Mouse (Mus musculus) kidney, postnatal 14 days (tissue): ENCODE measurements at regions not wholly inside any gene's neighbourhood (a gene's known extent, or its start where the extent isn't known, plus 50 kb on each side); places are given as distances from the start of the nearest gene placed in this dataset.

Source experiments
- DNase-seq: peaks from one replicate; pipeline ENCODE4 v3.0.0; 2022; ENCODE audit warnings: mixed read lengths

DNA sequence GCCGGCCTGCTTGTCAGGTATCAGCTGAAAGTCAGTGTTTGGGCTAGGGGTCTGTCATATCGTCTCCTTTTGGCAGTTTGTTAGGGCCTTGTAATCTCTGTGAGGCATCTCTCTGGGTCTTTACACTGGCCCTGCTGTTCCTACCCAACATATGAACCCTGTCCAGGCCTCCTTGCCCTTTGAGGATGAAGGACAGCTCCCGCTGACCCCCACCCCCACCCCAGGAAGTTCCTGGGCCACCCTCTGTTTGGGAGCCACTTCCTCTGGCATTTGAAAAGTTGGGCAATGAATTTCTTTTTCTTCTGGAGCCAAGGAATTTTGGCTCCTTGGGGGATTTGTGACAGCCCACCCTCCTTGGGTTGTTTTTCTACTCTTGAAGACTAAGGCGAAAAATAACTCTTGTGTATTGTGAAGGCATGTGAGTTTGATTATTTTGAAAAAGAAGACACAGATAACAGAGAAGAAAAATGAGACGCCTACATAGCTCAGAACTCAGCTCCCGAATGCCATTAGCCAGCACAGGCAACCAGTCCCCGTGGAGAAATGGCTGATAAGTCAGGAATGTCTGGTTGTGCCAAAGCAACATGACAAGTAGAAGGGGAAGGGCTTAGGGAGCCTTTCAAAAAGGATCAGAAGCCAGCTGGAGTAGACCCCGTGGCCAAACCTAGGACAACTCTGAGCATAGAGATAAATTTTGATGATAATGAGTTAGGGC, 249.5 kb downstream of the Gm49356 start:
- no peak for DNase-seq

DNA sequence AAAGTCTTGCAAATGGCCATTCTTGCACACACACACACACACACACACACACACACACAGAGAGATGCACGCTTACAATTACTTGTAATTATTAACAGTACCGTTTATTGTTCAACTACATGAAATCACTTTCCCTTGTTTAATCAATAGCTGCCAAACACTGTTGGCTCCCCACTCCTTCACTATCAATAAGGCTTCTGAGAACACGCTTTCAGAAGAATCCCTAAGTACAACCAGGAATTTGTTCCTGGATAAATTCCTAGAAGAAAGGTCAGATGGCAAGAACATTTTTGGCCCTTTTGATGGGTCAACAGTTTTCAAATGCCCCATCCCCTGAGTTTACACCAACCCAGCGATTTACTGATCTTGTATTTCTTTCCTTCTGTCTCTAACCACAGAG, 252.5 kb downstream of the Gm49356 start:
- no peak for DNase-seq

DNA sequence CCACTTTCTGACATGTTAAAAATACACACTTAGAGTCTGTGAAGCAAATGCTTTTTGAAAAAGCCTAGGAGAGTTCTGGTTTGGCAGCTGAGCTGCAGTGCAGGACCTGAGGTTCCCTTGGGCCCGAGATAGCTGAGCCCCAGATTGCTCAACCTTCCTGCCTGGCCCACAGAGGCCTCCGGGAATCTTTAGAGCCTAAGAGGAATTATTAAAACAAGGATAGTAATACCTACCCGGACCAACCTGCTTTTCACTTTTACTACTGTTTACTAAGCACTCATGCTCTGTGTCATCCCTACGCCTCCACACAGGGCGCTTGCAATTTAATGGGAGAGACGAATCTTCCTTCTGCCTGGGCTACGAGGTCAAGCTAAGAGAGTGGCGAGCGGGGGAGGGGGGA, 253.4 kb downstream of the Gm49356 start:
- DNase-seq, result no peak

DNA sequence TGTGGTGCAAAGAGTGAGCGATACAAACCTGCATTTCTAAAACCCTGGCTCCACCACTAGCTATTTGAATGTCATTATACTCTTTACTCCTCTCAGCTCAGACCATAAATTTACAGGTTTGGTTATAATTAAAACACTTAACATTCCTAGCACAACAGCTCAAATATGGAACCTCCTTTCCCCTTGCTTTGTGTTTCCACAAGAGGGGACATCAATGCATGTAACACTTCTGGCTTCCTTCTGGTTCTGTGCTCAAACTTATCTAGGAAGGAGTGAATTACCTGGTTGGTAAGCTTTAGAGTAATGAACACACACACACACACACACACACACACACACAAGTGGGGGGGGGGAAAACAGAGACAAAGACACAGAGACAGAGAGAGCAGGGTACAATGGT, 254.8 kb downstream of the Gm49356 start:
- no peak for DNase-seq

DNA sequence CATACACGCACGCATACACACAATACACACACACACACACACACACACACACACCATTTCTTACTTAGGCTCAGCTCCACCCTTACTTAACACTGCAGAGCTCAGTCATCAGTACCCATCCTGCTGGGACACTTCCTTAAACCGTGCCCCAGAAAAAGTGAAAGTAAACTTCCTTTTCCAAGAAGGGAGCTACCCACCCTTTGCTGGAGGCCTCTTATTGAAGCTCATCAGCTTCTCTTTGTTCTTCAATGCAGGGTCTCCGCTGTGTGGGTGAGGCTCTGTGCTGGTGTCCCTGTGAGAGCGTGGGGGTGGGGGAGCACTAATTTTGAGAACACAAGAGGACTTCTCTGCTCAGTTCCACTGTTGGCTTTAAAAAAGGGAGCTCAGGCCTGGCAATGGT, 256.6 kb downstream of the Gm49356 start:
- DNase-seq, result no peak

DNA sequence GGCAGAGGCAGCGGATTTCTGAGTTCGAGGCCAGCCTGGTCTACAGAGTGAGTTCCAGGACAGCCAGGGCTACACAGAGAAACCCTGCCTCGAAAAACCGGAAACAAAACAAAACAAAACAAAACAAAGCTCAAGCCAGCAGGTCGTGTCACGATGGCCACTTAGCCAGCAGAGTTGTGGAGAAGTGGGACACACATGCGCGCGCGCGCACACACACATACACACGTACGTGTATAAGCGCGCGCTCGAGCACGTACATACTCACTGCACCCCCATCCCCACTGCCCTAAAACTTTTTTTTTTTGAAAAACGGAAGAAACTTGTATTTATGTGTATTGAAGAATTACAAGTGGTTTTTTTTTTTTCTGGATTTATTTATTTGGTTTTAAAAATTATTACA, 257.0 kb downstream of the Gm49356 start:
- no peak for DNase-seq

DNA sequence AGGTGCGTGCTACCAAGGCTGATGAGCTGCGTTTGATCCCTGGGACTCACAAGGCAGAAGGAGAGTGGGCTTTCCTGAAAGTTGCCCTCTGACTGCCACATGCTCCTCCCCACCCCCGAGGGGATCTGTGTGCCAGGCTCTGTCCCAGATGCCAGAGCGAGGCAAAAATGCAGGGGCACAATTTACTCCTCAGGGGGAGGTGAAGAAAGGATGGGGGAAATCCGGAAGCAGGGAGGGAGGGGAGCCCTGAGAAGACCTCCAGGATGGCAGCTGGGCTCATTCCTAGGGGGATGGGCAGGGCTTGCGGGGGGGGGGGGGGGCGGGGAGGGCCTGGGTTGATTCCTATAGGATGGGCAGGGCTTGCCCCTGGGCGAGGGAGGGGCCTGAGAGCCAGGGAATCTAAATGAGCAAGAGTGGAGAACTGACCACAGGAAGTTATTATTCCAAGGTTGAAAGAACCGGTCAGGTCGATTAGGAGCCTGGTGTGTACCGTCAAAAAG, 257.5 kb downstream of the Gm49356 start:
- DNase-seq, result no peak

DNA sequence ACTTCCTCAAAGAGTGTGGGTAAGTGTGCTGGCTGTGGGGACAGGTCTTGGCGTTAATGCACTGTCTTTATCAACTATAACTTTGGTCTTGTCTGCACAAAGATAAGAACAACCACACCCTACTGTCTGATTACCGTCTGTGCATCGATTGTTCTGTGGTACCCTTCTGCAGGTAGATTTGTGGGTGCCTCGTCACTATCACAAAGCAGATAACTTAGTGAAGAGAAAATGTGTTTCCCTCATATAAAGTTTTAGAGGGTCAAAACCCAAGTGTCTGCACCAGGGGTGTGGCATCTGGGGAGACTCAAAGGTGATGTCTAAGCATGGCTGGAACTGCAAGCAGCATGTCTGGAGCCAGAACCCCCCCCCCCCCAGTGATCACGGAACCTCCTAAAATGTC, 259.4 kb downstream of the Gm49356 start:
- no peak for DNase-seq

DNA sequence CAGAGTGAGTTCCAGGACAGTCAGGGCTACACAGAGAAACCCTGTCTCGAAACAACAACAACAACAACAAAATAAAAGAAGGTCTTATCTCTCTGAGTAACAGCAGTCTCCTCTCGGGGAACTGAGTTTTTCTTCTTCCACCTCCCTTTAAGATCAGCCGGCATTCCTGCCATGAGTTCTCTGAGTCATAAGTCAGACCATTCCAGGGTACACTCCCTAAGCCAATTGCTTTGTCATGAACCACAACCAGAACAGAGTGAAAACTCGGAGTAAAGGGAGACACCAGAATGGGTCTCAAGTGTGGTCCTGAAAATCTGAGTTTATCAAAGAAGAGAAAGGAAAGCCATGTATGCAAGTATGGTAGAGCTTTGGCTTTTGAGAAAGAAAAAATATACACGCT, 262.4 kb downstream of the Gm49356 start:
- DNase-seq, result no peak

DNA sequence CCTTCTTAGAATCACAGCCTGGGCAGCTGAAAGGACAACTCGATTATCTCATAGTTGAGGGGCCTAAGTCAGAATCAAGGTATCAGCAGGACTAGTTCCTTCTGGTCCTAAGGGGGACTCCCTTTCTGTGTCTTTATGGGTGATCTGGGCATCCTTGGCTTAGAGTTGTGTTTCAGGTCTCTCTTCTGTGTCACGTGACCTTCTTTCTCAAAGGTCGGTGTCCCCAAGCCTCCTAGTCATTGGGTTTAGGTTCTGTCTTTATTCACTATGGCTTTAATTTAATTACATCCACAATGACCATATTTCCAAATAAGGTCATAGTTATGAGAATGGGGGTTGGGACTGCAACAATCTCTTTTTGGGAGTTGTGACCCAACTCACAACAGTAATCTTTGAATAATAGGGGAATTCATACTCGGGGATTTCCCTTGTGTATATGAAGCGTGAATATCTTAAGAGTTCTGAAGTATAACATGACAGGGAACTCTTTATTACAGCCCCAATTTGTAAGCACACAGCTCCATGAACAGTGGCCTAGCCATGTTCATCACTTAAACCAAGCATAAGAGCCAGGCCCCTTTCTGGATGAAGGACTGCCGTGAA, 263.8 kb downstream of the Gm49356 start:
- no peak for DNase-seq

DNA sequence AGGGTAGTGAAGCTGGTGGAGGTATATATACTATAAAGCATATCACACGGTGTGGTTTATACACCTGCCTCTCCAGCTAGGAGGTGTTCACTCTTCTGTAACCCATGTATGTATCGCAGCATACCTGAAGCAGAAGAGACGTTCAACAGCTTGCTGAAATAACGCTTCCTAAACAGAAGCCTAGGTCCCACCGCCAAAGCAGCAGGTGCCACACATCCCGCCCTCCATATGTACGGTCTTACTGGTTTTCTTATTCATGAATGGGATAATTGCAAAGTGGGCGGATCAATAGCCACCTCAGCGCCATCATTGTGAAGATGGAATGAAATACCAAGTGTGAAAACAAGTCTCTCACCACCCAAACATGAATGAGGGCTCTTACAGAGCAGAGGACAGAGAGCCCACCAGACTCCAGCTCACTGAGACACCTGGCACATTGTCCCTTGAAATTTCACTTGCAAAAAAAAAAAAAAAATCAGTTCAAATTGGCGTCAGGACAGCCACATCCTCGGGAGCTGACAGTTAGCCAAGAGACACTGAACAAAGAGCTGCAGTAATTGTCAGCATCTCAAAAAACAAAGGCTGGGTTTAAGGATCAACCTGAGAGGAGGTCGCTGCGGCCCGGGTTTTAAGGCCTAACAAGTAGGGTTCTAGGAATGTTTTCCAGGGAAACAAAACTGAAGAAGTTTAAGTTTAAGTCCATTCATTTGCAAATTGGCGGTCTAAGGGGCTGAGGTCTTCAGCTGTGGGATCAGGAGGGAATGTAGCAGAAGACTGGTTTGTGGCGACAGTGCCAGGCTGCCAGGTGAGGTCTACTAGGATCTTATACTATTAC, 264.5 kb downstream of the Gm49356 start:
- no peak for DNase-seq

DNA sequence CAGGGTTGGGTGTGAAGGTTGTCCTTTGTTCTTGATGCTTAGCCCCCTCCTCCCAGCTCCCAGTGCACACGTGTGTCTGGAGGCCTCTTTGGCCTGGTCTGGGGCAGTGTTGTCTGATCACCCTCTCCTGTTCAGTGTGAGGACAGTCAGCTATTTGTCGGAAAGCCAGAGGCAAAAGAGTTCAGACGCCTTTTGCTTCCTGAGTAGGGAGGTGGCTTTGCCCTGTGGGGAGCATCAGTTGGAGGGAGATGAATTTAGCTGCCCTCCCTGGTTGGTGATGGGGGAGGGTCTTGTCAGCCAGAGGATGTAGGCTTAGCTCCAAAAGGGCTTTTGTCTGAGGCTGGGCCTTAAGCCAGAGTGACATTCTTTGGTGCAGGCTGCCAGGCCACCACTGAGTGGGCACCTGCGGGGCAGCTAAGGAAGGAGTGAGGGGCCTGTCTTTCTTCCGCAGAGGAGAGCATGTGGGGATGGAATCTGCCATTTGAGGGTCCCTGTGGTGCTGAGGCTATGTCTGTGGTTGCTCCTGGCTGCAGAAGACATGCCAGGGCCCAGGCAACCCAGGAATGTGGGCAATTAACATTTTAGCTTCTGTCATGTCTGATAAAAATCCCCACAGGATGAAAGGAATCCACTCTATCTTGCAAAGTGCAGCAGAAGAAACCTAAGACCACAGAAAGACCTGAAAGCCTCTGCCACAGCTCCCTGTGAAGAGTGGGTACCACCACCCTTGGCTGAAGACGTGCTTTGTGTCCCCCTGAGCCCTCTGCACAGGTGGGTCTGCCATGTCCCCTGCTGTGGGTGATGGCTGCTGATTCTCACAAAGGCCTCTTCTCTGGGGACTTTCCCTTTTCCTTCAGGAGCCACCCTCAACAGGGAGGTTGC, 265.6 kb downstream of the Gm49356 start:
- DNase-seq, result peak; percentile 24

DNA sequence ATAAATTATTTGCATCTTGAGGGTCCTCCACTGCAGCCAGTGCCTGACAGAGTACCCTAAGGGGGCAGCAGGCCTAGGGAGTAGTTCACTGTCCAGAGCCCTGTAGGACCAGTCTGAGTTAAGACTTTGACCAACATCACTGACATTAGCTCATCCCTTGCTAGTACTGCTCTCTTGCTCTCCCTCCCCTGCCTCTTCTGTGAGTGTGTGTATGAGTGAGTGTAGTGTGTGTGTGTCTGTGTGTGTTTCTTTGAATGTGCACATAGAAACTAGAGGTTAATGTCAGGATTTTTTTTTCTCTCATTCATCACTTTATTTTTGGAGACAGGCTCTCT, 266.2 kb downstream of the Gm49356 start:
- no peak for DNase-seq

DNA sequence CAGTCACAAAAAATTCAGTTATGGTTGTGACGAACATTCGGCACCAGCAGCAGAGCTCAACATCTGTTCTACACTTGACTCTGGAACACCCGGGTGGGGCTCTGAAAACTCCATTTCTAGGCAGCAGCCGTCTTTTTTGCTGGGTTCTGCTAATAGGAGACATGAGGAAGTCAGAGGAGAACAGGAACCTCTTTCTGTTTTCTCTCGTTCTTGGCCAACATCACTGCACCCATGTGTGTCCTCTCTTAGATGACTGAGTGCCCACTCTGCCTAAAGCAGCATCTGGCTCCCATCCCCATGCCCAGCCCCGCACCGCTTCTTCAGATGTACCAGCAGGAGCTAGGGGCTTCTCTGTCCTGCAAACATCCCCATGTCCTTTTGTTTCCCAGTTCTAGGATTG, 267.2 kb downstream of the Gm49356 start:
- no peak for DNase-seq

DNA sequence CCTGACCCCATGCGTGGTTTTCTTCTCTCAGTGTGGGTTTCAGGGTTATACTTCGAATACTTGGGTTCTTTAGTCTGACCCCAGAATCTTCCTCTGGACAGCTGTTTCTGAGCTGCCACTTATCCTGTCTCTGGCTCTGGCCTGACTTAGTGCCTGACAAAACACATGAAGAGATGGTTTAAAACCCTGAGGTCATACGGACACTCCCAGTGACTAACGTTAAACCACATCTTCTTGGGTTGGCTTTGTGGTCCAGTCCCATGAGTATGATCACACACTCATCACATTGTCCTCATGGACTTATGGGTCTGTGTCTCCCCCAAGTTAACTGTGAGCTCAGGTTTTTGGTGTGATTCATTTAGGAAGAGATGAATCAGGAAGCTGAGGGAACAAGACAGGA, 269.7 kb downstream of the Gm49356 start:
- DNase-seq, result no peak

DNA sequence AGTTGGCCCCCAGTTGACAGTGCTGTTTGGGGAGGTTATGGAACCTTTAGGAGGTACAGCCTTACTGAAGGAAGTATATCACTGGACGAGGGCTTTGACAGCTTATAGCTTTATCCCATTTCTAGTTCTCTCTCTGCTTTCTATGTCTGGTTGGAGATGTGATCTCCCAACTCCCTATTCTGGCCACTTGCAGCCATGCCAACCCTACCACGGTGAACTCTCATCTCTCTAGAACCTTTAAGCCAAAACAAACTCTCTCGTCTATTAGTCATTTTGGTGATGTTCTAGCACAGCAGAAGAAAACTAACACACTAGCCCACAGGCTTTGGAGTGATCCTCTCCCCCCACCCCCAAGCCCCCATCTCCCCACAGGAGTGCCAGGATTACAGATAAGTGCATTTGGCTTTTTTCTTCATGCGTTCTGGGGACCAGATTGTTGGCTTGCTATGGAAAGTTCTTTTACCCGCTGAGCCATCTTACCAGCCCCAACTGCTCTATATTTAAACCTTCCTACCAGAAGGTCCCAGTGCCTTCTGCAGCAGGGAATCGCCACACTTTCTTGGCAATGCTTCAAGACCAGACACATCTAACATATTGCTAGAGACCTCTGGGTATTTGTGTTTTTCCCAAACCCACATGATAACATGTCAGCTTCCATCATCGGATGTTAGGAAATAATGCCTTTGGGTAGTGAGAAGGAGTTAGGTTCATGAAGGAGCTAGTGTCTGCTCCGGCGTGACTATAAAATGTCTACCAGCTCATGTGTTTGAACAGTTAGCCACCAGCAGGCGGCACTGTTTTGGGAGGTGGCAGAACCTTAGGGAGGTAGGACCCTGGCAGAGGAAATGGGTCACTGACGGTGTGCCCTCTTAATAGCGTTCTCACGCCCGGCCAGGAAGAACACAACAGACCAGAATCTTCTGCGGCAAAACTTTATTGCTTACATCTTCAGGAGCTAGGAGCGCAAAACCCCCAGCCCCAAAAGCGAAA, 272.1 kb downstream of the Gm49356 start:
- DNase-seq, result no peak

DNA sequence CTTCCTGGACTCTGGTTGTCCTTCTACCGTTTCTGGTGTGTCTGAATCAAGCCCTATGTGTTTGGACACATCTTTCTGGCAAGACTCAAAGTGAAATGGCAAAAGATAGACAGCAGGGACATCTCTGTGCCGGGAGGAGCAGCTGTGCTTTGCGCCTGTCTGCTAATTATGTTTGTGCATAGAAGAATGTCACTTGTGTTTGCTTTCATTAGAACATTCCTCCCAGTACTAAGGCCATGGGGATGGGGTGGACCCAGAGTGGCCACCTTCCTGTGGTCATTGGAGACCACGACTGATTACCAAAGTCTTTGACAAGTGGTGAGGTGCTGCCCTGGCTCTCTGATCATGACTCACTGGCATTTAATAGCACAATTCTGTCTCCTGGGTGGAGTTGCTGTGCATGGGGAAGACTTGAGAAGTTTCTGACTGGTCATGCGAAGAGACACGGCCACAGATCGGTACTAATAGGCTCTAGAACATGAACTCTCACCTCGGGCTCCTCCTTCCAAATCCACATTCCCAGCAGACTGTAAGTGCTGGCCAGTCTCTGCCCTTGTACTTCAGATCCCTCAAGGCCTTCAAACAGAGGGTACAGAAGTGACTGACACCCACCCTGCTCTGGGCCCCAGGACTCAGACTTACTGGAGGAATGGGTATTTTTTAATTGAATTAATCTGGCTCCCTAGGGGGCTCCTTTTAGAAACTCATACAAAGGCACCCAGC, 279.0 kb downstream of the Gm49356 start:
- DNase-seq, result peak; percentile 10

DNA sequence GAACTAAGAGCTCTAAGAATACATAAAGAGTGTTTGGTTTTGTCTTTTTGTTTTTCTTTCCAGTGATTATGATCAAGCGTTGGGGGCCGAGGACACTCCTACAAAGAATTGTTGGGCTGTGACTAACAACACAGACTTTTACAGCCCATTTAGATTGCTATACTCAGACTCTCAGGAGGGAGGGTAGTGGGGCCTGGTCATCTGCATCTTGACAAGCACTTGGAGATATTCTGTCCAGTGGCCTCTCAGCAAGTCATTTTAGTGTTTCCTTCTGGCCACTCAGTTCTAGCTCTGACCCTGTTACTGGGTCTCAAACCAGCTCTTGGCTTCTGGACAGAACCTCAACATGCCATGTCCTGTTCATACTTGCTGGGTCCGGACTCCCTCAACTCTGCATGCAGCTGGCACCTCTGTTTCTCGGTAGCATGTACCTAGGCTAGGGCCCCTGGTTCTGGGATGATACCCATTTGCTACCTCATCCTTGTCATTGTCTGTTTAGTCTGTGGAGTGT, 279.6 kb downstream of the Gm49356 start:
- no peak for DNase-seq

DNA sequence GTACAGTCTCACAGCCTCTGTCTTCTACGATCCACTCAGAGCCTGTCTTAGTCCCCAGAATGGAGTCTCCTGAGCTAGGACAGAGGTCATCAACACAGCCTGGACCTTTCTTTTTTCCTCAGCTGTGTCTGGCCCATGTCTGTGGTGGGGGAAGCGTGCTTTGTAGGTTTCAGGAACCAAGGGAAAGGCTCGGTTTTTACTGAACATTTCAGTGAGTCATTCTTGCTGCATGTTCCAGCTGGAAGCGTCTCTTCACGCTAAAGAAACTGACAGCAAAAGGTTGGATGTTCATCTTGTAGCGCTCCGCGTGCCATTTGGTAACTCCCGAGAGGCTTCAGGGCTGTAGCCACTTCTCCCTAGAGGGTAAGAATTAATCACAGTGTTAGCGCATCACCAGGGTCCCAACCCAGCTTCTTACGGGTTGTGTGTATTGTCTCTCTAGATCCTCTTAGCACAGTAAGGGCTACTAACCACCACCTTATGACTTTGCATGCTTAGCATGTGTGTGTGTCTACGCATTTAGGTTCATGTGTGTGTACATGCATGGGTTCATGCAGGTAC, 280.2 kb downstream of the Gm49356 start:
- DNase-seq, result no peak

DNA sequence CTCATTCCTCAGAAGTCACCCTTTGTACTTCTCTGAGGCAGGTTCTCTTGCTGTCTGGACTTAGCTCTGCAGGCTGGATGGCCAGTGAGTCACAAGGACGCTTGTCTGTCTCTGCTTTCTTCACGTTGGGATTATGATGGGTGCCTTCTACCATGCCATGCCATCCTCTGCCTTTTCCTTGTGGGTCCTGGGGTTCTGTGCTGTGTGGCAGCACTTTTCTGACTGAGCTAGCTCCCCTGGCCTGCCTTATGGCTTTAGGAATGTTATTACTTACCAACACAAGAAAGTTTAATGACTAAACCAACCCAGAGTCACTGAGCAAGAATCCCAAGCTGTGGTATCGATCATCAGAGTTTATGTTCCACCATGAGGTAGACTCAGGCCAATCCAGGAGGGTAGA, 280.7 kb downstream of the Gm49356 start:
- DNase-seq, result no peak
